In genomic region chr7:68021741-68022140, GRCm38 (mm10) we compare ENCODE assay signal across 10 mouse cellular contexts.
DNase-seq lines count a peak whose midpoint lies in the region; ATAC-seq and TF ChIP-seq lines count a peak whose summit lies in the region.
"Had no signal": no experiment of that assay in that cellular context is flagged by ENCODE, and none has a peak within 500 bp of the region (broad histone marks: within the 10 kb centered on the region; RNA-seq: fewer than 3 reads in every experiment).

No protein-coding gene starts in this region.

- no peak overlapping the region for H3K9ac ChIP-seq in intestine, embryonic 14.5 days (ENCODE audit: low read length)
- H3K9ac ChIP-seq in midbrain, postnatal 0 days (replicated peaks; ENCODE audit: low read length, poor library complexity, severe bottlenecking), result no peak overlapping the region
- H3K9ac ChIP-seq: midbrain, embryonic 13.5 days had no signal

- no peaks in the 10 kb centered on the region for H3K9me3 ChIP-seq in intestine, embryonic 14.5 days (ENCODE audit: control insufficient read depth, low read length)
- H3K9me3 ChIP-seq in midbrain, postnatal 0 days (ENCODE audit: low read length), result no peaks in the 10 kb centered on the region
- H3K9me3 ChIP-seq: midbrain, embryonic 13.5 days had no signal

- TF ChIP-seq CTCF in midbrain, postnatal 0 days (IDR thresholded peaks at IDR 0.05), result no peak

- H3K27me3 ChIP-seq in intestine, embryonic 14.5 days (replicated peaks; ENCODE audit: control insufficient read depth, insufficient read depth, low read length), result no peaks in the 10 kb centered on the region
- H3K27me3 ChIP-seq in midbrain, postnatal 0 days (ENCODE audit: insufficient read depth, low read length), result no peaks in the 10 kb centered on the region
- H3K27me3 ChIP-seq: midbrain, embryonic 13.5 days had no signal

- DNase-seq in R1 (ENCODE audit: low read depth, low spot score), result peak; percentile 20
- DNase-seq in fibroblast of lung, adult 2 months (ENCODE audit: low read depth), result peak; percentile 86
- no peak for DNase-seq in intestine, embryonic 14.5 days (ENCODE audit: low spot score)
- peak; percentile 72 for DNase-seq in lung, postnatal 25 days (ENCODE audit: low spot score)
- no peak for DNase-seq in midbrain, postnatal 0 days (ENCODE audit: low spot score)
- DNase-seq in frontal cortex, postnatal 36 days (ENCODE audit: low spot score in 2 of 2), result no peak
- DNase-seq in spleen, postnatal 36 days (ENCODE audit: low spot score in 2 of 2), result no peak
- no peak for DNase-seq in thymus, postnatal 10 days (ENCODE audit: low spot score in 2 of 2)

- 0 out of 2 replicates have a peak, but pooled peaks cover 4% of the 10 kb centered on the region for H3K36me3 ChIP-seq in intestine, embryonic 14.5 days (ENCODE audit: control insufficient read depth, insufficient read depth, low read length)
- H3K36me3 ChIP-seq in midbrain, postnatal 0 days (ENCODE audit: insufficient read depth, low read length), result no peaks in the 10 kb centered on the region

- peaks cover 17% of the 10 kb centered on the region for H3K4me1 ChIP-seq in intestine, embryonic 14.5 days (replicated peaks; ENCODE audit: control insufficient read depth, insufficient read depth, low read length)
- H3K4me1 ChIP-seq in midbrain, postnatal 0 days (ENCODE audit: insufficient read depth, low read length), result 0 out of 2 replicates have a peak, but pooled peaks cover 3% of the 10 kb centered on the region

- WGBS in intestine, embryonic 14.5 days, result 22% methylated on average over 2 of the region's 2 CpGs
- 80% methylated on average over 2 of the region's 2 CpGs for WGBS in midbrain, postnatal 0 days

- peak; percentile 82 for ATAC-seq in intestine, embryonic 14.5 days (replicated peaks; ENCODE audit: low FRiP score, low TSS enrichment, low read depth)
- ATAC-seq in midbrain, postnatal 0 days (ENCODE audit: low FRiP score), result no peak
- ATAC-seq: activated CD4-positive, CD25-positive, alpha-beta regulatory T cell, adult 4 months; midbrain, embryonic 13.5 days had no signal

- H3K4me2 ChIP-seq in intestine, embryonic 14.5 days (ENCODE audit: low read length), result no peak overlapping the region
- no peak overlapping the region for H3K4me2 ChIP-seq in midbrain, postnatal 0 days (ENCODE audit: low read depth, low read length, poor library complexity, severe bottlenecking)
- H3K4me2 ChIP-seq: midbrain, embryonic 13.5 days had no signal

- no peak overlapping the region for H3K4me3 ChIP-seq in intestine, embryonic 14.5 days (ENCODE audit: low read depth, low read length)
- H3K4me3 ChIP-seq in midbrain, postnatal 0 days (ENCODE audit: low read depth, low read length), result no peak overlapping the region
- H3K4me3 ChIP-seq: midbrain, embryonic 13.5 days had no signal

- H3K27ac ChIP-seq in intestine, embryonic 14.5 days (ENCODE audit: low read depth), result no peak overlapping the region
- H3K27ac ChIP-seq in midbrain, postnatal 0 days (ENCODE audit: low read depth, low read length), result no peak overlapping the region
- H3K27ac ChIP-seq: midbrain, embryonic 13.5 days had no signal

Comparison
In these comparisons a context has a peak if more than half of its experiments do, and no peak if none do; other contexts are left out.
1. DNase-seq: peak in R1 (single experiment), fibroblast of lung, adult 2 months (single experiment) and lung, postnatal 25 days (single experiment); none in intestine, embryonic 14.5 days (single experiment), midbrain, postnatal 0 days (single experiment), frontal cortex, postnatal 36 days (0 of 2), spleen, postnatal 36 days (0 of 2) and thymus, postnatal 10 days (0 of 2).